Mouse (Mus musculus) frontal cortex, adult (tissue): ENCODE results near the gene Tpsg1.

Experiments
- ATAC-seq: cut with Nextera tagmentation; 2 replicates; pipeline ENCODE4 v1.9.2; 2017; ENCODE audit warnings: mild to moderate bottlenecking, moderate library complexity, mixed read lengths; ENCODE audit not compliant: low TSS enrichment

The Tpsg1 gene

DNA sequence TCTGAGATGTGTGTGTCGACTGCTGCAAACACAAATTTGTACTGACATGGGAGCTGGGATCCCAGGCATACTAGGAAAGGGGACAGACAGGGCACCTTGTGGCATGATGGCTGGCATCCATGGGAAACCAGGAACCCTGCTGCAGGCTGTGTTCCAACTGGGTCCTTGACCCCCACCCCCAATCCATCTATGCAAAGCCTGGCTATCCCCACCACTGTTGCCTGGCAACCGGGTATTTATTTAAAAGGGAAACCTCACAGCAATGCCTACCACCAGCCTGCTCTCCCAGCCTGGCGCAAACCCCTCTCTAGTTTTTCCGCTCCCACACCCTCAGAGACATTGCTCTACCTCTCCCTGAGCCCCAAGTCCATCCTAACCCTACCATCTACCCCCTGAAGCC, 38.3 kb downstream of the Tpsg1 start:
- ATAC-seq, result no peak

DNA sequence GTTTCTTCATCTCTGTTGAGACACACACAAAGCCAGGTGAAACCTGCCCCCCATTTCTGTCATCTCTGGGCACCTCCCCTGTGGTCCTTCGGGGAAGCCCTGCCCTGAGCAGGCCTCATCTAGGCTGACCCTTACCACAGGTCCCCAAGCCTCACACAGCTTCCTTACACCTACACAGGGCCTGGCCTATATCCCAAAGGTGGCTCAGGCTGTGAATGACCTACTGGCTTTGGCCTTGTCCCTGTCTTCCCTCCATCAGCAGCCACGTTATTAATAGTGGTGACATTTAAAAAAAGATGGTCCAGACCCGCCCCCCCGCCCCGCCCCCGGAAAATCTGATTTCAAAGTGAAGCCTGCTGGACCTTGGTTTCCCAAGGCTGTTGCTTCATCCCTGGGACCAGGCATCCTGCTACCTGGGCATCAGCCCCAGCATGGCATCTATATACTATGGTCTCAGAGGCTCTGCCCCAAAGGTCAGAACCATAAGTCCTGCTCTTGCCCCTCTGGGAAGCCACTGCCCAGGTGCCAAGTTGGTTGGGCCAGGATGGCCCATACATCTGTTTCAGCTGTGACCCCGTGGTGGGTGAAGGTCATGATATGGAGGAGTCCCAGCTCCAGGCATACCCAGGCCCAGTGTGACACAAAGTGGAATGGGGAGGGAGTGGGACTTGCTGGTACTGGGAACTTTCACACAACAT, 39.4 kb downstream of the Tpsg1 start:
- no peak for ATAC-seq

DNA sequence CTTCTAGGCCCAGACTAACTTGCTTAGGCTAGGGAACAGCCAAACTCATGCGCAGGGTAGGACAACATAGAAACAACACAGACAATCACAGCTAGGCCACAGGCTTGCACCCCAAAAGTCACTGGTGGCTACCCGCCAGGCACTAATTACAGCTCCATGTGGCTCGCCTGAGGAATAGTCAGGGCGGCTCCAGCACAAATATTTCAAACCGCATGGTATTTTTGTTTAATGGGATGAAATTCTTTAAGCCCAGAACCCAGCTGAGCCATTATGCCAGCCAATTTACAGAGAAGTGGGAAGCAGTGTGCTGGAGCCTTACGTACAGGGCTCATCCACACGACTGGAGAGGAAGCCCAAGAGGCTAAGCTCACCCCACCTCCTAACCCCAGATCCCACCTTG, 40.5 kb downstream of the Tpsg1 start:
- no peak for ATAC-seq

DNA sequence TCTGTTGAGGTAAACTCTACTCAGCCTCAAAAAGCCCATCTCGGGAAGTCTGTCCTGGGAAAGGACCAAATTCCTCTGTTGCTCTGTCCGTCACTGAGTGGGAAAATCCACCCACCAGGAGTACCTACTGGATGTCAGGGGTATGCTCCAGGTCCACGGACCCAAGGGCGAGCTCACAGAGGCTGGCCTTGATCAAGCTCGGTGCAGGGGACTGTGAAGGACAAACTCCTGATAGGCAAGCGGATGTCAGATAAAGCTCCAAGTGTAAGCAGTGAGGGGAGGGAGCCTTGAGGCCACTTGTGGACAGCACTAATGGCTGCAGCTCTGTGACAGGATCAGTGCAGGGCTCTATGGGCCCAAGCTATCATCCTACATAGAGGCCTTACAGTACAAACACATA, 41.1 kb downstream of the Tpsg1 start:
- ATAC-seq, result no peak

DNA sequence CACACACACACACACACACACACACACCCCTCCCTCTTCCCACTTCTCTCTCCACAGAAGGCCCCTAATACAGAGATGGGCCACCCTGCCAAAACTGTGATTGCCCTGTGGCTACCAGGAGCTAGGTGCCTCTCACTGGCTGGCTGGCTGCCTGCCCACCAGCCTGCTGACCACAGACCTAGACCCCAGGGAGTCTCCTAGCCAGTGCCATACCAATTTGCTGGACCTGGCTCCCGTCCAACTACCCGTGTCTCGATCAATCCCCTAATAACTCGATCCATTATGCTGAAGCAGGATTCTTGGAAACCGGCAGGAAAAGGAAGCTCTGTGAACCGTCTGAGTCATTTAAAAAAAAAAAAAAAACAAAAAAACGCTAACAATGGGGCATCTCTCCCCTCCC, 41.7 kb downstream of the Tpsg1 start:
- ATAC-seq, result no peak

DNA sequence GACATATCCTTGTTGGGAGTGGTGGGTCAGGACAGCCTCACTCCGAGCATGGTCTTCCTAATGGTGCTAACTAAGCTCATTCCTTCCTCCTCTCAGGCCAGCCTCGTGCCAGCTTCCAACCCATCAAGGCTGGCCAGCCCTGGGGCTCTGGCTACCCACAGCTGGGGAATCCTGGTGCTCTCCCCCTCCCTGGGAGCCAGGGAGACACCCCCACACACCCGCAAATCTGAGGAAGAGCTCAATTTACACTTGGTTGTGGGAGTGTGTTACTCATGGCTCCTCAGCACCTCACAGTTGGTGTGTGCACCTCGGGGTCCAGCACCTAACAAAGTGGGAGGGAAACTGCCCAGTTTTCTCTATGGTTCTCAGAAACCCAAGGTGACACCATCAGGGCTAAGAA, 42.2 kb downstream of the Tpsg1 start:
- peak; percentile 89; the same call in 1 of the 2 replicates for ATAC-seq

DNA sequence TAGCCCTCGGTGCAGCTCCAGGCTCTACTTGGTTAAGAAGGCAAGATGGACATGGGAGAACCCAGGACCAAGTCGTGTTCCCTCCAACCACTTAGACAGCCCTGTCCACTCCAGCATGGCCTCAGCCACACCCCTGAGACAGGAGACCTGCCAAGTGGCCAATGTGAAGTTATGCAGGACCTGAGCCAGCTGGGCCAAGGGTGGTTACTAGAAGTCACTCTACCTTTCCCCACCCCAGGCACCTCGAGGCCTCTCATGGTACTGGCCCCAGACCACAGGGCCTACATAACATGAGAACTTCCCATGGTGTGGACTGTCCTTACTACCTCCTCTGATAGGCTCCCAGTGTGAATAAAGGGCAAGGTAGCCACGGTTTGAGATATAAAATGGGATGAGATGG, 45.1 kb downstream of the Tpsg1 start:
- ATAC-seq, result no peak

DNA sequence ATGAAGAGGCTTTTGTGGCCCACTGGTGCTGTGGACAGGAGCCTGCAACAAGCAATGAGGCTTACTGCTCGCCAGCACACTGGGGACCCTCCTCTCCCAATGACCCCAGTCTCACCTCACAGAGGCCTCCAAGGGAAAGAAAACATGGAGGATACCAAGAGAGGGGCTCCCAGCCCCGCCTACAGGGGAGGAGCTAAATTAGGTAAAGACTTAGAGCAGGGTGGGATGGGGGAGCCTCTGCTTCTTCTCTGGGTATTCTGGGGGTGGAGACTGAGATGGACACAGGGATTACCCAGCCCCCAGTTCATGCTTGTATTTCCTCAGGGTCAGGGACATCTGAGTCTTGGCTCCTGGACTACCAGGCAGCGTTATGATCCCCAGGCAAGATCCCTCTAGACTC, 45.8 kb downstream of the Tpsg1 start:
- ATAC-seq, result no peak

DNA sequence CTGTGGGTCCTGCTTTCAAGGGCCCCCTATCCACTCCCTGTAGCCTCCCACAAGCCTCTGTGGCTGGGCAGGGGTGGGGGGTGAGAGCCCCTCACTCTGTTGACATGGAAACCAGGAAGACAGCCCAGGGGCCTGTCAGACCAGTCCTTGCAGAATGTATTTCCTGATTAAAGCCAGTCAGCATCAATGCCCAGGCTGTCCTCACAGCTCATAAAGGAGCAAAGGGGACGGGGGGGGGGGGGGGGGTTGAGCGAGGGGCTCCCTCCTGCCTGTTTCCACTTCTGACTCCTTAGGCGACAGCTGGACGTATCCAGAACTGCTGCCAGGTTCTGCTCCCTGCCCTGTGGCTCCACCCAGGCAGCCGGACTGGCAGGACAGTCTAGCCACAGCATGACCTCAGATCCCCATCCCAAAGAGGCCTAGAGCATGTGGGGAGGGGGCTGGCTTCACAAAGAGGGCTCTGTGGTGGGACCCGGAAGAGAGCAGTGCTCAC, 46.4 kb downstream of the Tpsg1 start:
- no peak for ATAC-seq

DNA sequence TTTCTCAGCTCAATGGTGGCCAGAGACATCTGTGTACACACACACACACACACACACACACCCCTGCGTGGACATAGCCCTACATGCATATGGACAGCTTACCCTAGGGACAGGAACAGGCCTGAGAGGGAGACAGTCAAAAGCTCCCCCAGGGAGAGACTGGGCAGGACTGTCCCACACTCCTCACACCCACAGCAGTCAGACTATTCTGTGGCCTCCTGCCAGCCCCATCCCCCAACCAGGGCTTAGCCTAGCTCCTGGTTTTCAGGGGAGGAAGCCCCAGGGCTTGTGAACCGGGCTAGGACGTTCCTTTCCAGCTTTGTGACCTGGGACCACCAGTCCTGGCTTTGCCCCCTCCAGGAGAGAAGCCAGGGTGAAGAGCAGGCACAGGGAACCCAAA, 47.1 kb downstream of the Tpsg1 start:
- ATAC-seq, result no peak

DNA sequence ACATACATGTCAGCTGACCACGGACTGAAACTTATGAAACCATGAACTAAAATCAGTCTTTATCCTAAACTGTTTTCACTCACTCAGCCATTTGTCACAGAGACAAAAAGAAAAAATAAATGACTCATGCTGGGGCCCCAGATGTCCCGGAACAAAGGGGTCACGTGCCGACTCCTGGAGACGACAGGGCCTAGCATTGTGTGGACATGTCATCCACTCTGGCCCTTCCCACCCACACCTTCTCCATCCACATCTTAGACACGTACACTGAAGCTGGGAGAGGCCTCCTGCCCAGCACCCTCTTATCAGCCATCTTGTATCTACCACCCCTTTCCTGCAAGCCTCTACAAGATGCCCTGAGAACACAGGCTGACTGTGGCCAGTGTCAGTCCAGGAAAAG, 48.9 kb downstream of the Tpsg1 start:
- no peak for ATAC-seq

DNA sequence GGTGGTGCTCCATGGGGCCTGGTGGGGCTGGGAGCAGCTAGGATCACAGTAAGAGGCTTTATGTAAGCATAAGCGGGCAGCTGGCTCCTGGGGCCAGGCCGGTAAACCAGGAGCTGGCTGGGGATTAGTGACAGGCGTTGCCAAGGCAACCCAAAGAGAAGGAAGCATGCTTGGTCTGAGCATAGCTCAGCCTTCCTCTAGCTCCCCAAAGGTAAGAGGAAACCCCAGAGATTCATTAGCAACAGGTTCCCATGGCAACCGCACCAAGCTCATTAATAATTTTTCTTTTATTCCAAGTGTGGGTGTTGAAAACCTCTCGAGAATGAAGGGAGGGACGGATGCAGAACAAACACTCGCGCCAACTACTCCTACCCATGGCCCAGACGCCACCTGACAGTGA, 49.9 kb downstream of the Tpsg1 start:
- peak; percentile 44; the same call in 1 of the 2 replicates for ATAC-seq

DNA sequence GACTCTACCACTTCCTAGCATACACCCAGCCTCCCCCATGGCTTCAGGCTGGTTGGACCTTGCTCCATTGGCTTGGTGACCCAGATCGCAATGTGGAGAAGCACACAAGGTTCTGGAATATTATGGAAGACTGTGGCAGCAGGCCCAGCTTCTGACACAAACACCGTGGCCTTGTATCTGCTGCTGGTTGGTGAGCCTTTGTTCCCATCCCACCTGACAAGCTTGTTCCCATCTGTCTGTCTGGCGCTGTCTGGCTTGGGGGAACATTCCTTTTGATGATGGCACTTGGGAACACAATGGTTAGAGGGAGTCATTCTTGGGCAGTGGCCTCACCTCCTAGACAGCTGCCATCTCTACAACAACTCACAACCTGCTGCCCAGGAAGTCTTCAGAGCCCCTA, 51.9 kb downstream of the Tpsg1 start:
- ATAC-seq, result no peak
